9 mouse cellular contexts compared by ENCODE assay signal in the genomic region with DNA sequence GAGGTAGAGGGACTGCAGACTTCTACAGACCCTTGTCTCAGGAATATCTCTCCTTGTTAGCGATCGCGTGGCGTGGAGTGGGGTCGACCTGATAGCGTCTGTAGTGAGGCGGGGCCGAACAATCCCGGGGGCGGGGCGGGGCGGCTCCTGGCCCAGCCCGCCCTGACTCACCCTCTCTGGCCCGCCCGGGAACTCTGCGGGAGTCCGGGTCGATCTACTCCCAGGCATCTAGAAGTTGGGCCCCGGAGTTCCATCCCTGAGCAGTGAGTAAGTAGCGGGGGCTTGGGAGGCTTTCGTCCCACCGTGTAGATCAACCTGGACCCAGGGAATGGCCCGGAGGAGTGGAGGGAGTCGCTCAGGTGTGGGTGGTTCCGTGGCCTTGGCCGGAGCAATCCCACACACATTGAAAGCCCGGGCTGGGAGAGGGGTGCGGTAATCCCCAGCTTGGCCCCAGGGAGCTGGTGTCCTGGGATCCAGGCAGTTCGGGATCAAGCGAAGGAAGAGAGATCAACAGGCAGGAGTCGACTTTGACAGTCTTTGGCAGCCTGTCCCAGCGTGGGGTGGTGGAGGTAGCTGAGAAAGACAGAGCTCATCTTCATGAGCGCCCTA. TPM values are rescaled to one million over a fixed set of nuclear protein-coding genes. Genes with fewer than 3 reads are reported as not detected.
DNase-seq lines count a peak whose midpoint lies in the region; ATAC-seq lines count a peak whose summit lies in the region.
"Had no signal": no experiment of that assay in that cellular context is flagged by ENCODE, and none has a peak within 500 bp of the region (broad histone marks: within the 10 kb centered on the region; RNA-seq: fewer than 3 reads in every experiment).

A gene (plus strand): TSS at position 89 of the 609 bp plus-strand sequence.

- peak within 1 kb of the TSS; percentile 17 to 21; a peak in 3 of 4 replicates for H3K4me3 ChIP-seq in heart, embryonic 14.5 days (ENCODE audit: control insufficient read depth in 1 of 2, insufficient read depth in 1 of 2, low read depth in 1 of 2, low read length in 2 of 2)
- peak within 1 kb of the TSS; percentile 12; the same call in 1 of the 2 replicates for H3K4me3 ChIP-seq in hindbrain, embryonic 14.5 days (replicated peaks; ENCODE audit: low read length)
- peak within 1 kb of the TSS; percentile 42 for H3K4me3 ChIP-seq in lung, embryonic 16.5 days (ENCODE audit: low read length)

- no peak within 1 kb of the TSS for H3K27ac ChIP-seq in heart, embryonic 14.5 days (replicated peaks in 1 of 2; ENCODE audit: control insufficient read depth in 1 of 2, insufficient read depth in 1 of 2, low read depth in 2 of 2, low read length in 2 of 2)
- H3K27ac ChIP-seq in hindbrain, embryonic 14.5 days: no peak within 1 kb of the TSS
- no peak within 1 kb of the TSS for H3K27ac ChIP-seq in lung, embryonic 16.5 days (ENCODE audit: low read length)

- H3K4me1 ChIP-seq in heart, embryonic 14.5 days (ENCODE audit: control insufficient read depth in 2 of 2, insufficient read depth in 2 of 2, low read length in 2 of 2): peaks cover 3 to 6% of the 10 kb centered on the region in 2 experiments; a peak in 3 of 4 replicates
- no peaks in the 10 kb centered on the region for H3K4me1 ChIP-seq in hindbrain, embryonic 14.5 days (replicated peaks; ENCODE audit: control insufficient read depth, insufficient read depth, low read length)
- no peaks in the 10 kb centered on the region for H3K4me1 ChIP-seq in lung, embryonic 16.5 days (replicated peaks; ENCODE audit: control insufficient read depth, insufficient read depth, low read length)

- intact Hi-C loops in heart, postnatal 10 days (cut with DNase I): no loop called here

- H3K9me3 ChIP-seq in heart, embryonic 14.5 days (ENCODE audit: control insufficient read depth, low read length): no peaks in the 10 kb centered on the region
- no peaks in the 10 kb centered on the region for H3K9me3 ChIP-seq in hindbrain, embryonic 14.5 days (ENCODE audit: control insufficient read depth, low read length)
- no peaks in the 10 kb centered on the region for H3K9me3 ChIP-seq in lung, embryonic 16.5 days (ENCODE audit: control insufficient read depth, low read length)
- H3K9me3 ChIP-seq: G1E had no signal

- no peak within 1 kb of the TSS for H3K9ac ChIP-seq in heart, embryonic 14.5 days (ENCODE audit: low read length)
- no peak within 1 kb of the TSS for H3K9ac ChIP-seq in hindbrain, embryonic 14.5 days
- H3K9ac ChIP-seq in lung, embryonic 16.5 days (ENCODE audit: low read length): peak within 1 kb of the TSS; percentile 64

- no peaks in the 10 kb centered on the region for H3K36me3 ChIP-seq in heart, embryonic 14.5 days (ENCODE audit: control insufficient read depth, insufficient read depth, low read length)
- H3K36me3 ChIP-seq in hindbrain, embryonic 14.5 days (replicated peaks; ENCODE audit: control insufficient read depth, insufficient read depth): no peaks in the 10 kb centered on the region
- no peaks in the 10 kb centered on the region for H3K36me3 ChIP-seq in lung, embryonic 16.5 days (ENCODE audit: control insufficient read depth, insufficient read depth, low read length)
- H3K36me3 ChIP-seq: G1E had no signal

- DNase-seq in heart, postnatal 10 days: no peak
- DNase-seq in adrenal gland, postnatal 10 days: peak; percentile 80
- no peak for DNase-seq in hindbrain, embryonic 14.5 days (ENCODE audit: low spot score)
- peak; percentile 45 to 52 for DNase-seq in urinary bladder, postnatal 36 days (ENCODE audit: low spot score in 2 of 2)
- no peak for DNase-seq in thymus, postnatal 4 days
- DNase-seq in frontal cortex, postnatal 25 days (ENCODE audit: low spot score in 2 of 2): no peak

- peak; percentile 25; the same call in 1 of the 2 replicates for ATAC-seq in heart, embryonic 14.5 days (ENCODE audit: insufficient number of reproducible peaks, insufficient read depth, low FRiP score, low read depth)
- no peak for ATAC-seq in hindbrain, embryonic 14.5 days (ENCODE audit: low FRiP score)
- peak; percentile 81 for ATAC-seq in lung, embryonic 16.5 days (ENCODE audit: low read depth)

- WGBS in heart, embryonic 14.5 days: 2% methylated on average over 33 of the region's 33 CpGs
- 3% methylated on average over 32 of the region's 33 CpGs for WGBS in hindbrain, embryonic 14.5 days
- 4% methylated on average over 33 of the region's 33 CpGs for WGBS in lung, embryonic 16.5 days

- peaks cover 38% of the 10 kb centered on the region; the same call in 1 of the 2 replicates for H3K27me3 ChIP-seq in heart, embryonic 14.5 days (ENCODE audit: control insufficient read depth, insufficient read depth, low read length)
- peaks cover 23% of the 10 kb centered on the region for H3K27me3 ChIP-seq in hindbrain, embryonic 14.5 days (ENCODE audit: control insufficient read depth, insufficient read depth, low read length)
- H3K27me3 ChIP-seq in lung, embryonic 16.5 days (ENCODE audit: control insufficient read depth, insufficient read depth, low read depth, low read length): peaks cover 7% of the 10 kb centered on the region

- peak within 1 kb of the TSS; percentile 58 for H3K4me2 ChIP-seq in heart, embryonic 14.5 days (ENCODE audit: low read length)
- H3K4me2 ChIP-seq in hindbrain, embryonic 14.5 days (replicated peaks): peak within 1 kb of the TSS; percentile 28
- H3K4me2 ChIP-seq in lung, embryonic 16.5 days (ENCODE audit: low read depth, low read length): peak within 1 kb of the TSS; percentile 62

RNA-seq across cellular contexts. Expression of the gene that starts here (rescaled TPM):
- polyA plus RNA-seq in heart, embryonic 14.5 days (2014; fragmentation: Nextera tagmentation; extraction: Ambion mirVana): not detected in 2 replicates
- total RNA-seq in heart, postnatal 10 days (2021): under 1 TPM; 0.12 to 0.42 TPM
- total RNA-seq in adrenal gland, postnatal 10 days (2021): 1 to 10 TPM; 8.5 to 8.6 TPM
- polyA plus RNA-seq in hindbrain, embryonic 14.5 days (2014; fragmentation: Nextera tagmentation; extraction: Ambion mirVana): 0.05 TPM in 1 of 2 replicates, not detected in the other
- polyA plus RNA-seq in lung, embryonic 16.5 days (2015; fragmentation: Nextera tagmentation; extraction: Ambion mirVana): 6.0 and 6.7 TPM in 2 replicates

Comparison
In these comparisons a context has a peak if more than half of its experiments do, and no peak if none do; other contexts are left out.
1. RNA of the gene that starts here (total RNA-seq): 8.5 to 8.6 TPM in adrenal gland, postnatal 10 days; 0.12 to 0.42 TPM in heart, postnatal 10 days; every median in the first group is over 4 times any median in the second.
2. Peak in ATAC-seq, H3K4me3 ChIP-seq and H3K4me2 ChIP-seq in heart, embryonic 14.5 days; RNA of the gene not detected or under 1 TPM.
3. DNase-seq: peak in adrenal gland, postnatal 10 days (single experiment) and urinary bladder, postnatal 36 days (2 of 2); none in heart, postnatal 10 days (0 of 2), hindbrain, embryonic 14.5 days (single experiment), thymus, postnatal 4 days (single experiment) and frontal cortex, postnatal 25 days (0 of 2).
4. Peak in every context shown above with its lines, with median percentiles within 50 percentile points of each other: H3K4me2 ChIP-seq and H3K4me3 ChIP-seq.